Mouse (Mus musculus) kidney, adult 2 months (tissue): Measurements from ENCODE around the gene Bcas3. TPM values are rescaled to one million over a fixed set of nuclear protein-coding genes. Genes with fewer than 3 reads are reported as not detected.
A peak's percentile ranks its signal among the peaks of the same experiment; 100 is the strongest.

Experiments
- DNase-seq: peaks from one replicate; pipeline ENCODE4 v3.0.0; 2021
- H3K27ac ChIP-seq: fragments of 200-500 bp; 2 replicates; pipeline ENCODE4 v1.5.1; 2012; ENCODE audit warnings: low read depth, low read length, control low read depth, inconsistent platforms; ENCODE audit not compliant: insufficient read depth
- H3K27me3 ChIP-seq: fragments of 200-500 bp; replicated peaks from 2 replicates; pipeline ENCODE4 v1.6.1; 2012; ENCODE audit warnings: mild to moderate bottlenecking, moderate library complexity, low read length, inconsistent platforms; ENCODE audit not compliant: control insufficient read depth, insufficient read depth
- H3K36me3 ChIP-seq: fragments of 200-500 bp; 2 replicates; pipeline ENCODE4 v1.6.1; 2012; ENCODE audit warnings: mild to moderate bottlenecking, moderate library complexity, low read length, inconsistent platforms; ENCODE audit not compliant: control insufficient read depth, insufficient read depth
- H3K4me1 ChIP-seq: fragments of 200-500 bp; 2 replicates; pipeline ENCODE4 v1.6.1; 2011; ENCODE audit warnings: low read length; ENCODE audit not compliant: control insufficient read depth, insufficient read depth
- H3K4me3 ChIP-seq: fragments of 200-500 bp; 2 replicates; pipeline ENCODE4 v1.5.1; 2011; ENCODE audit warnings: mild to moderate bottlenecking, low read depth, low read length, control low read depth; ENCODE audit not compliant: insufficient read depth
- CTCF ChIP-seq: fragments of 200-500 bp; conservative IDR thresholded peaks from 2 replicates; pipeline ENCODE4 v1.5.1; 2011; ENCODE audit warnings: low read depth, mild to moderate bottlenecking, control low read depth, low read length, moderate library complexity, mixed read lengths; ENCODE audit not compliant: insufficient read depth, insufficient read length
- POLR2A ChIP-seq: fragments of 200-500 bp; IDR thresholded peaks from one replicate; pipeline ENCODE4 v1.6.1; 2011; ENCODE audit warnings: low read depth, low read length, control low read depth
- WGBS: fragments of 180-500 bp; shearing (Covaris S2); methylation state at CpG from one replicate; pipeline ENCODE4 v1.1.7; 2018; 5-methylcytosine and 5-hydroxymethylcytosine counted together
- polyA plus RNA-seq: library from polyadenylated mRNA; depleted of rRNA; stranded (reverse); fragments of >200 nt; gene quantifications from 2 replicates; pipeline ENCODE4 v1.2.3, GENCODE M21; 2012

Bcas3 gene
- polyA plus RNA-seq, 1 experiment: 47.3 TPM

DNA sequence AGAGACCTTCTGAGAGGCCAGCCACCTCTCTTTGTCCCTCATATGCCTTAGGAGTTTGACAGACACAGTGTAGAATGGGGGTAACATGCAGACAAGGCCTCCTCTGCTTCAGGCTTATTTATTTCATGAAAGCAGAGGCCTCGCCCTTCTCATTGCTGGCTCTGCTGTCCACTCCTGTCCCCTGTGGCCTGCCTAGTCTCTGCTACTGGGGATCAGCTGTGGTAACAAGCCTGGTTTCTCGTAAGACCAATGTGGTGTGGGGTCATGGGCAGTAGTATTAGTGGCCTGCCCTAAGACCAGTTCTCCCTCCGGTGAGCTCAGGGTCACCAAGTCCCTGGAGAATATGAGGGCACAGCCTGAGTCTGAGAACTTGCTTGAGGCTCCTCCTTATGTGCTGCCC lies 468.0 kb downstream of the Bcas3 start:
- Histone ChIP-seq H3K27me3 (no peaks in the 10 kb centered on the region), H3K4me3 (no peak overlapping the region), H3K27ac (peak overlapping the region; percentile 21), H3K4me1 (peaks cover 17% of the 10 kb centered on the region), H3K36me3 (no peaks in the 10 kb centered on the region)
- no peak for DNase-seq
- 60% methylated on average over 3 of the region's 3 CpGs for WGBS
- TF ChIP-seq CTCF (no peak), POLR2A (no peak)

DNA sequence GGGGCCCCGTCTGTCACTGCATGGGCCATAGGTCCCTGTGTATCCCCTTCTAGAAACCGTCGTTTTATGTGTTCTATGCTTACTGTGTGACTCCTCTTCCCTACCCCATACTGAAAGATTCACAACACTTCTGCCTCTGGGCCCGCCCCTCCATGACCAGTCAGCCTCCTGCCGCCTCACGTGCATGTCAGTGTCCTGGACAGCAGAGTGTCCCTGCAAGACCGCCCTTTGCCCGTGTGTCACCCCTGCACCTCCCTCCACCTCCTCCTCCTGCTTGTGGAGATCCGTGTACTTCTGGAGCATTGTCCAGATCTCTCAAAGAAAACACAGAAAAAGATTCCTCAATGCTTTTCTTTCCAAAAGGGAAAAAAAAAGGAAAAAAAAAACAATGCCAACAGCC lies 468.7 kb downstream of the Bcas3 start:
- peak; percentile 71 for DNase-seq
- H3K27ac ChIP-seq: no peak overlapping the region
- peaks cover 23% of the 10 kb centered on the region for H3K4me1 ChIP-seq
- no peaks in the 10 kb centered on the region for H3K36me3 ChIP-seq
- no peaks in the 10 kb centered on the region for H3K27me3 ChIP-seq
- TF ChIP-seq POLR2A (no peak), CTCF (no peak)
- H3K4me3 ChIP-seq: no peak overlapping the region
- WGBS: 65% methylated on average over 9 of the region's 9 CpGs

DNA sequence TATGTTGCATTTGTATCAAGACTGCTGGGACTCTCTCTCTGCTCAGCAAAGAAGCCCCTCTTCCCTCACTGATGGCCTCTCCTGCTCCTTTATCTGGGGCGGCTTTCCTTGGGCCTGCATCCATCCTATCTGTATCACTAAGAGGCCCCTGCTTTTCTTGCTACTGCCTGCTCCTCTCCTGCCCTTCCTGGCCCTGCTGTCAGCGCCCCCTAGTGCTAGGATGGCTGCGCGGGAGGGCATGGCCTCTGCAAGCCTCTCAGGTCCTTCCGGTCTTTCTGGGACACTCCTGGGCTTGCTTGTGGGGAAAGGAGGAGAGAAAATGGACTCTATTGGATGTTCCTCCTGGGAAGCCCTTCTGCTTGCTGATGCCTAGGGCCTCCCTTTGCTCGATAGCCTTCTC lies 470.2 kb downstream of the Bcas3 start:
- H3K4me3 ChIP-seq: no peak overlapping the region
- peak; percentile 87 for DNase-seq
- 18% methylated on average over 6 of the region's 6 CpGs for WGBS
- no peaks in the 10 kb centered on the region for H3K27me3 ChIP-seq
- H3K27ac ChIP-seq: no peak overlapping the region
- no peaks in the 10 kb centered on the region for H3K36me3 ChIP-seq
- TF ChIP-seq CTCF: peak; percentile 90
- TF ChIP-seq POLR2A: no peak
- H3K4me1 ChIP-seq: peaks cover 29% of the 10 kb centered on the region

DNA sequence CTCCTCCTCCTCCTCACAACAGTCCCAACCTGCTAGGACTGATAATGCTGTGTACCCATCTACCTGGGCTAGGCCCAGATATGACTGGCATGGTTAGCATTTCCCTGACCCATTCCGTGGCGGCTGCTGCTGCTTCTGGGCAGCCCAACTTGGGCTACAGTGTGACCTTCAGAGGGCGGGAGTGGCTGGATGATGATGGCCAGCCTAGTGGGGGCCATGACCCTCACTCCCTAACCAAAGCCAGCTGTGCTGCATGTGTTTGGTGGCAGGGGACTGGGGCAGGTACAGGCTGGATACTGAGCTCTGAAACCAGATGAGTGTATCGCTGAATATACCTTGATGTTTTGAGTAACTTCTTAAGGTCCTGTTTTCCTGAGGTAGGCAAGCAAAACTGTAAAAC lies 470.8 kb downstream of the Bcas3 start:
- TF ChIP-seq POLR2A (no peak), CTCF (no peak)
- no peak overlapping the region for H3K27ac ChIP-seq
- no peak overlapping the region for H3K4me3 ChIP-seq
- H3K4me1 ChIP-seq: peaks cover 27% of the 10 kb centered on the region
- no peaks in the 10 kb centered on the region for H3K36me3 ChIP-seq
- H3K27me3 ChIP-seq: no peaks in the 10 kb centered on the region
- no peak for DNase-seq
- WGBS: 78% methylated on average over 4 of the region's 4 CpGs

DNA sequence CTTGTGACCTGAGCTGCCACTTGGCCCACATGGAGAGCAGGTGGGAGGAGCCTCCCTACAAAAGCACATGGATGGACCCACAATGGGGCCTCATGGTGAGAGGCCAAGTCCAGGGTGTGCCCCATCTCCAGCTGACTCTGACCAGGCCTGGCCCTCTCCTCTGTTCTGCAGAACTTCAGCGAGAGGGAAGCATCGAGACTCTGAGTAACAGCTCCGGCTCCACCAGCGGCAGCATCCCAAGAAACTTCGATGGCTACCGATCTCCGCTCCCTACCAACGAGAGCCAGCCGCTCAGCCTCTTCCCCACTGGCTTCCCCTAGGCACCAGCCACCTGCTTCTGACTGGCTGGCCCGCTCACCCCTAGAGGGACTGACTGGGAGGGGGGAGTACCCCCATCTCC lies 472.1 kb downstream of the Bcas3 start:
- no peak for DNase-seq
- Histone ChIP-seq H3K4me3 (no peak overlapping the region), H3K36me3 (no peaks in the 10 kb centered on the region), H3K27ac (peak overlapping the region; percentile 53), H3K27me3 (no peaks in the 10 kb centered on the region), H3K4me1 (peaks cover 25% of the 10 kb centered on the region)
- WGBS: 92% methylated on average over 10 of the region's 10 CpGs
- no peak for TF ChIP-seq CTCF
- no peak for TF ChIP-seq POLR2A

DNA sequence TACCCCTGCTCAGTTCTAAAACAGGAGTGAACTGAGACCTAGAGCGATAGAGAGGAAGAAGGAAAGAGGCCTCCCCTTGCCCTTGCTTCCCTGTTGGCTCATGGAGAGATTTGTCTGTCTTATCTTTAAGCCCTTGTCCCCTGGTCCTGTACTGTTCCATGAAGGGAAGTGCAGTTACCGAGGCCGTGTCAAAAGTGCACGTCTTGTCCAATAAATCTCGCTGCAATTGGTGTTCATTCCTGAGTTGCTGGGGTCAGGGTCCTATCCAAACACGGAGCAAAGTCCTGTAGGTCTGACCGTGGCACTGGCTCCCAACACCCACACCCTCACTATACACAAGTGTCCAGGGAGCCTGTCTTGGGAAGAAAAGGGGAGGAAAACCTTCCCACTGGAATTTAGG lies 472.9 kb downstream of the Bcas3 start:
- Histone ChIP-seq H3K4me1 (peaks cover 25% of the 10 kb centered on the region), H3K4me3 (no peak overlapping the region), H3K27ac (peak overlapping the region; percentile 53), H3K27me3 (no peaks in the 10 kb centered on the region), H3K36me3 (no peaks in the 10 kb centered on the region)
- TF ChIP-seq CTCF (no peak), POLR2A (no peak)
- 31% methylated on average over 7 of the region's 7 CpGs for WGBS
- DNase-seq: peak; percentile 86

DNA sequence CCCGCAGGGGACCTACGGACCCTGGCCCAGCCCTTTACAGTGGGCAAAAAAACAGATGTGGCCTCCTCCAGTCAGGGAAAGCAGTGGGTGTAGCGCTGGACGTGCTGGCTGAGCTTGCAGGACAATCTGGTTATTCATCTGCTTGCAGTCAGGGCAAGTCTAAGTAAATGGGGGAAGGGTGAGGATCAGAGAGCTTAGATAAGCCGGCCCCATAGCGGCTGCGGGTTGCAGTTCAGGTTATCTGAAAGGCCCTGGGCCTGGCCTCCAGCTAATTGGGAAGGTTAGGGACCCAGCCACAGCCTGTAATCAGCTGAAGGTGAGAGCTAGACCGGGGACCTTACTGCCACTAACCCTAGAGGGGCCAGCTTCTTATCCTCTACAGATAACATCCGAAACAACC lies 474.4 kb downstream of the Bcas3 start:
- DNase-seq: peak; percentile 79
- WGBS: 46% methylated on average over 9 of the region's 9 CpGs
- no peaks in the 10 kb centered on the region for H3K36me3 ChIP-seq
- H3K4me3 ChIP-seq: no peak overlapping the region
- peaks cover 23% of the 10 kb centered on the region for H3K4me1 ChIP-seq
- TF ChIP-seq POLR2A (no peak), CTCF (no peak)
- H3K27me3 ChIP-seq: no peaks in the 10 kb centered on the region
- peak overlapping the region; percentile 44 for H3K27ac ChIP-seq
